Comparison of ENCODE assay signal across 33 mouse cellular contexts in genomic region chr10:34074522-34075200, GRCm38 (mm10). TPM values are rescaled to one million over a fixed set of nuclear protein-coding genes. Genes with fewer than 3 reads are reported as not detected.
"Had no signal": no experiment of that assay in that cellular context is flagged by ENCODE, and none has a peak within 500 bp of the region (broad histone marks: within the 10 kb centered on the region; RNA-seq: fewer than 3 reads in every experiment).

No protein-coding gene starts in this region.

- H3K36me3 ChIP-seq: heart, embryonic 13.5 days; heart, embryonic 15.5 days; hindbrain, embryonic 10.5 days; hindbrain, embryonic 12.5 days; intestine, embryonic 15.5 days; limb, embryonic 13.5 days; limb, embryonic 15.5 days; liver, embryonic 12.5 days had no signal

- H3K4me3 ChIP-seq: heart, adult 2 months; heart, embryonic 13.5 days; heart, embryonic 15.5 days; hindbrain, embryonic 10.5 days; hindbrain, embryonic 12.5 days; intestine, embryonic 15.5 days; layer of hippocampus, adult 2 months; left cerebral cortex, adult 2 months; limb, embryonic 13.5 days; limb, embryonic 15.5 days; liver, embryonic 12.5 days had no signal

- H3K9me3 ChIP-seq: heart, embryonic 13.5 days; heart, embryonic 15.5 days; hindbrain, embryonic 10.5 days; hindbrain, embryonic 12.5 days; intestine, embryonic 15.5 days; limb, embryonic 13.5 days; limb, embryonic 15.5 days; liver, embryonic 12.5 days had no signal

- H3K9ac ChIP-seq: heart, embryonic 13.5 days; heart, embryonic 15.5 days; hindbrain, embryonic 12.5 days; hindbrain, embryonic 14.5 days; intestine, embryonic 15.5 days; limb, embryonic 13.5 days; limb, embryonic 15.5 days; liver, embryonic 12.5 days; liver, embryonic 14.5 days had no signal

- DNase-seq: gastrocnemius, postnatal 14 days; gastrocnemius, postnatal 36 days; heart, adult 2 months; heart, postnatal 14 days; heart, postnatal 4 days; kidney, adult 18-20 months; kidney, adult 8-10 months; kidney, postnatal 10 days; kidney, postnatal 25 days; kidney, postnatal 4 days; left cerebral cortex, postnatal 4 days had no signal

- H3K27me3 ChIP-seq: heart, embryonic 13.5 days; heart, embryonic 15.5 days; hindbrain, embryonic 12.5 days; intestine, embryonic 15.5 days; limb, embryonic 13.5 days; limb, embryonic 15.5 days; liver, embryonic 12.5 days had no signal

- H3K4me1 ChIP-seq: heart, embryonic 15.5 days; hindbrain, embryonic 10.5 days; hindbrain, embryonic 12.5 days; intestine, embryonic 15.5 days; limb, embryonic 13.5 days; limb, embryonic 15.5 days; liver, embryonic 12.5 days had no signal

- H3K27ac ChIP-seq: heart, adult 2 months; heart, embryonic 13.5 days; heart, embryonic 15.5 days; hindbrain, embryonic 10.5 days; hindbrain, embryonic 12.5 days; hindbrain, embryonic 14.5 days; intestine, embryonic 15.5 days; layer of hippocampus, adult 2 months; left cerebral cortex, adult 2 months; limb, embryonic 13.5 days; limb, embryonic 15.5 days; liver, embryonic 12.5 days; liver, embryonic 14.5 days had no signal

- H3K4me2 ChIP-seq: heart, embryonic 11.5 days; heart, embryonic 13.5 days; heart, embryonic 15.5 days; hindbrain, embryonic 12.5 days; hindbrain, embryonic 14.5 days; intestine, embryonic 15.5 days; limb, embryonic 13.5 days; limb, embryonic 15.5 days; liver, embryonic 12.5 days had no signal

- ATAC-seq: hindbrain, embryonic 16.5 days; intestine, embryonic 15.5 days; intestine, postnatal 0 days; liver, embryonic 12.5 days had no signal

RNA-seq across cellular contexts. Expression of gene Calhm4, which starts 30.6 kb away (rescaled TPM):
- polyA plus RNA-seq: gonadal fat pad, adult 2 months; heart, adult 2 months; heart, embryonic 11.5 days; heart, embryonic 13.5 days; heart, embryonic 15.5 days; heart, postnatal 0 days; hindbrain, embryonic 10.5 days; hindbrain, embryonic 12.5 days; hindbrain, embryonic 14.5 days; hindbrain, embryonic 16.5 days; intestine, embryonic 15.5 days; intestine, postnatal 0 days; kidney, embryonic 14.5 days; kidney, embryonic 16.5 days; limb, embryonic 11.5 days; limb, embryonic 13.5 days; limb, embryonic 15.5 days; liver, adult 2 months; liver, embryonic 12.5 days; liver, embryonic 14.5 days; liver, embryonic 16.5 days had no signal

RNA-seq across cellular contexts. Expression of gene Trappc3l, which starts 37.3 kb away (rescaled TPM):
- polyA plus RNA-seq: gonadal fat pad, adult 2 months; heart, adult 2 months; heart, embryonic 11.5 days; heart, embryonic 13.5 days; heart, embryonic 15.5 days; heart, postnatal 0 days; hindbrain, embryonic 10.5 days; hindbrain, embryonic 12.5 days; hindbrain, embryonic 14.5 days; hindbrain, embryonic 16.5 days; intestine, embryonic 15.5 days; intestine, postnatal 0 days; kidney, embryonic 14.5 days; kidney, embryonic 16.5 days; limb, embryonic 11.5 days; limb, embryonic 13.5 days; limb, embryonic 15.5 days; liver, adult 2 months; liver, embryonic 12.5 days; liver, embryonic 14.5 days; liver, embryonic 16.5 days had no signal
